Mouse (Mus musculus) embryonic facial prominence, embryonic 11.5 days (tissue): ENCODE data around the gene Hacd4. TPM values are rescaled to one million over a fixed set of nuclear protein-coding genes. Genes with fewer than 3 reads are reported as not detected.
"Not testable (repeated sequence)": the region's sequence is repeated elsewhere in the genome, so short reads cannot be mapped to it uniquely, and the experiment has no call there.

Experiments
- ATAC-seq: fragments of 200-750 bp; cut with Nextera tagmentation; replicated peaks from 2 replicates; pipeline ENCODE4 v1.8.0; 2017; ENCODE audit warnings: low read depth; ENCODE audit not compliant: insufficient number of reproducible peaks, low FRiP score, low TSS enrichment
- DNase-seq: peaks from one replicate; pipeline ENCODE4 v3.0.0-alpha.2; 2015; ENCODE audit warnings: low spot score
- H3K27ac ChIP-seq: fragments of 300-500 bp; sonication (generic); replicated peaks from 2 replicates; pipeline ENCODE4 v1.5.1; 2014; ENCODE audit warnings: mild to moderate bottlenecking, low read depth, low read length, control low read depth
- H3K27me3 ChIP-seq: fragments of 300-500 bp; sonication (generic); 2 replicates; pipeline ENCODE4 v1.6.1; 2014; ENCODE audit warnings: mild to moderate bottlenecking, low read length, moderate library complexity, mixed read lengths; ENCODE audit not compliant: control insufficient read depth, insufficient read depth
- H3K36me3 ChIP-seq: fragments of 300-500 bp; sonication (generic); replicated peaks from 2 replicates; pipeline ENCODE4 v1.6.1; 2014; ENCODE audit warnings: low read depth, mild to moderate bottlenecking, low read length, moderate library complexity, mixed read lengths; ENCODE audit not compliant: control insufficient read depth, insufficient read depth
- H3K4me1 ChIP-seq: fragments of 300-500 bp; sonication (generic); 2 replicates; pipeline ENCODE4 v1.6.1; 2014; ENCODE audit warnings: low read length, mixed read lengths; ENCODE audit not compliant: control insufficient read depth, insufficient read depth
- H3K4me2 ChIP-seq: fragments of 300-500 bp; sonication (generic); 2 replicates; pipeline ENCODE4 v1.6.1; 2014; ENCODE audit warnings: low read depth, mild to moderate bottlenecking, control low read depth, low read length, moderate library complexity
- H3K4me3 ChIP-seq: fragments of 300-500 bp; sonication (generic); 2 replicates; pipeline ENCODE4 v1.5.1; 2014; ENCODE audit warnings: low read depth, low read length, control low read depth
- H3K9ac ChIP-seq: fragments of 300-500 bp; sonication (generic); replicated peaks from 2 replicates; pipeline ENCODE4 v1.6.1; 2014; ENCODE audit warnings: mild to moderate bottlenecking, control low read depth, low read length
- H3K9me3 ChIP-seq: fragments of 300-500 bp; sonication (generic); replicated peaks from 2 replicates; pipeline ENCODE4 v1.6.1; 2016; ENCODE audit warnings: mild to moderate bottlenecking, low read length, inconsistent platforms, mixed read lengths; ENCODE audit not compliant: control insufficient read depth
- WGBS: fragments of 180-500 bp; shearing (Covaris S2); extraction: QIAGEN DNeasy Blood & Tissue Kit; methylation state at CpG from one replicate; pipeline ENCODE4 v1.1.7; 2014; 5-methylcytosine and 5-hydroxymethylcytosine counted together
- polyA plus RNA-seq: library from polyadenylated mRNA; unstranded; fragments of >200 nt; fragmentation: Nextera tagmentation; extraction: Ambion mirVana; gene quantifications from 2 replicates; pipeline ENCODE4 v1.2.1, GENCODE M21; 2014

Gene Hacd4
- polyA plus RNA-seq, 1 experiment from 2014 or later: 4.4 TPM

GRCm38 (mm10) chr4:88400302-88400991 lies 38.3 kb downstream of the Hacd4 start:
- no peak for ATAC-seq
- Histone ChIP-seq H3K4me2 (no peak overlapping the region), H3K9ac (no peak overlapping the region), H3K36me3 (no peaks in the 10 kb centered on the region), H3K4me3 (no peak overlapping the region), H3K9me3 (no peaks in the 10 kb centered on the region), H3K4me1 (no peaks in the 10 kb centered on the region), H3K27me3 (no peaks in the 10 kb centered on the region), H3K27ac (no peak overlapping the region)
- WGBS: 80% methylated on average over 9 of the region's 9 CpGs
- no peak for DNase-seq

GRCm38 (mm10) chr4:88396995-88397521 lies 41.7 kb downstream of the Hacd4 start:
- Histone ChIP-seq H3K27ac (no peak overlapping the region), H3K9ac (no peak overlapping the region), H3K9me3 (no peaks in the 10 kb centered on the region), H3K36me3 (no peaks in the 10 kb centered on the region), H3K4me3 (no peak overlapping the region), H3K27me3 (no peaks in the 10 kb centered on the region), H3K4me1 (no peaks in the 10 kb centered on the region), H3K4me2 (no peak overlapping the region)
- no peak for DNase-seq
- no peak for ATAC-seq
- 82% methylated on average over 6 of the region's 6 CpGs for WGBS

- 93% methylated on average over 3 of the region's 3 CpGs for WGBS
- ATAC-seq: no peak
- H3K9me3 ChIP-seq: no peaks in the 10 kb centered on the region
Measured at GRCm38 (mm10) chr4:88395717-88396116, 43.0 kb downstream of the Hacd4 start.

GRCm38 (mm10) chr4:88390596-88390995 lies 48.1 kb downstream of the Hacd4 start:
- ATAC-seq, DNase-seq, H3K27me3 ChIP-seq, H3K9ac ChIP-seq, H3K4me3 ChIP-seq, H3K4me1 ChIP-seq, H3K9me3 ChIP-seq, H3K4me2 ChIP-seq, H3K27ac ChIP-seq, H3K36me3 ChIP-seq: not testable (repeated sequence)
- WGBS: 93% methylated on average over 1 of the region's 1 CpGs

More at GRCm38 (mm10) chr4:88395717-88396116, 43.0 kb downstream of the Hacd4 start:
- no peak overlapping the region for H3K4me3 ChIP-seq
- H3K36me3 ChIP-seq: no peaks in the 10 kb centered on the region
- H3K4me2 ChIP-seq: no peak overlapping the region
- no peaks in the 10 kb centered on the region for H3K27me3 ChIP-seq
- no peak overlapping the region for H3K27ac ChIP-seq
- H3K4me1 ChIP-seq: no peaks in the 10 kb centered on the region
- DNase-seq: no peak
- no peak overlapping the region for H3K9ac ChIP-seq

- Histone ChIP-seq H3K9me3 (no peaks in the 10 kb centered on the region), H3K4me1 (no peaks in the 10 kb centered on the region), H3K4me2 (no peak overlapping the region), H3K27ac (no peak overlapping the region), H3K27me3 (no peaks in the 10 kb centered on the region), H3K4me3 (no peak overlapping the region), H3K9ac (no peak overlapping the region), H3K36me3 (no peaks in the 10 kb centered on the region)
- DNase-seq (no peak), ATAC-seq (no peak)
- WGBS: 80% methylated on average over 1 of the region's 1 CpGs
Measured at GRCm38 (mm10) chr4:88390036-88390435, 48.7 kb downstream of the Hacd4 start.

GRCm38 (mm10) chr4:88372293-88373224 lies 66.2 kb downstream of the Hacd4 start:
- Histone ChIP-seq H3K4me3 (no peak overlapping the region), H3K4me1 (no peaks in the 10 kb centered on the region), H3K4me2 (no peak overlapping the region), H3K9ac (no peak overlapping the region), H3K27me3 (no peaks in the 10 kb centered on the region), H3K27ac (no peak overlapping the region), H3K36me3 (no peaks in the 10 kb centered on the region), H3K9me3 (no peaks in the 10 kb centered on the region)
- ATAC-seq (no peak), DNase-seq (no peak)
- WGBS: 75% methylated on average over 18 of the region's 18 CpGs

- no peak overlapping the region for H3K9ac ChIP-seq
- no peak overlapping the region for H3K4me2 ChIP-seq
- H3K27me3 ChIP-seq: no peaks in the 10 kb centered on the region
- ATAC-seq (no peak), DNase-seq (no peak)
- 90% methylated on average over 8 of the region's 8 CpGs for WGBS
- H3K9me3 ChIP-seq: no peaks in the 10 kb centered on the region
- no peak overlapping the region for H3K27ac ChIP-seq
- H3K4me3 ChIP-seq: no peak overlapping the region
- H3K36me3 ChIP-seq: no peaks in the 10 kb centered on the region
- no peaks in the 10 kb centered on the region for H3K4me1 ChIP-seq
Measured at GRCm38 (mm10) chr4:88370819-88371218, 67.9 kb downstream of the Hacd4 start.

GRCm38 (mm10) chr4:88369951-88370350 lies 68.8 kb downstream of the Hacd4 start:
- Histone ChIP-seq H3K27me3 (no peaks in the 10 kb centered on the region), H3K27ac (no peak overlapping the region), H3K9ac (no peak overlapping the region), H3K4me2 (no peak overlapping the region), H3K4me3 (no peak overlapping the region), H3K4me1 (no peaks in the 10 kb centered on the region), H3K9me3 (no peaks in the 10 kb centered on the region), H3K36me3 (no peaks in the 10 kb centered on the region)
- DNase-seq (no peak), ATAC-seq (no peak)
- 89% methylated on average over 6 of the region's 6 CpGs for WGBS
